Mouse (Mus musculus) colon, adult 2 months (tissue): ENCODE measurements around the gene Vmn2r46. TPM values are rescaled to one million over a fixed set of nuclear protein-coding genes. Genes with fewer than 3 reads are reported as not detected.

Experiments
- polyA plus RNA-seq: library from polyadenylated mRNA; depleted of rRNA; stranded (reverse); fragments of >200 nt; gene quantifications from 2 replicates; pipeline ENCODE4 v1.2.3, GENCODE M21; 2012; rRNA removed

Vmn2r46 gene
- polyA plus RNA-seq, result not detected in 2 replicates

DNA sequence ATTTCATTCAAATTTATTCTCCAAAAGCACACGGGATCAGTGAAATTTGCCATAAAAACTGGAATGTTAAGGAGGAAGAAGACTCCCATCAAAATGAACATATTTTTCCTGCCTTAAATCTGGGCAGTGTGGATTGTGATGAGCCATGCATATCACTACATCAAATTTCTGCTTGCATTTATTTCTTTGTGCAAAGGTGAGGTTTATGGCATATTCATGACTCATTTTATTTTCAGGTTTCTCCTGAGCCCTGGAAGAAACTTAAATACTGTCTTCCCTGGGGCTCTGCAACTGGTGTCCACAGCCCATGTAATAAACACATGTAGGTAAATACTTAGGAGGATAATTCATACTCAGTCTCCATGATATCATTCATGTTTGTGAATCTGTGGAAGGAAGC is at the start of gene Vmn2r46:
TSS of gene Vmn2r46 (minus strand) at position 101 of the 400 bp plus-strand sequence.

Other genes with a start within 250 kb of the Vmn2r46 start
- not detected in 2 replicates for gene Vmn2r47, start 70.8 kb upstream of the Vmn2r46 start, polyA plus RNA-seq
- gene Vmn2r48, start 183.0 kb upstream of the Vmn2r46 start, polyA plus RNA-seq, result not detected in 2 replicates
- not detected in 2 replicates for gene Vmn2r49, start 221.7 kb upstream of the Vmn2r46 start, polyA plus RNA-seq